Mouse (Mus musculus): Measurements from ENCODE around the gene Nuak2.

- no peak for TF ChIP-seq CTCF (IDR thresholded peaks at IDR 0.05; ENCODE audit: low read depth)
- no peak for TF ChIP-seq EP300 (IDR thresholded peaks at IDR 0.05; ENCODE audit: low read depth)
These were observed 15.4 kb downstream of the Nuak2 start for GRCm38 (mm10) chr1:132331283-132331682.
